9 mouse cellular contexts compared by ENCODE assay signal in genomic region chr12:65259139-65260111, GRCm38 (mm10). TPM values are rescaled to one million over a fixed set of nuclear protein-coding genes. Genes with fewer than 3 reads are reported as not detected.
DNase-seq lines count a peak whose midpoint lies in the region; ATAC-seq lines count a peak whose summit lies in the region.
"Had no signal": no experiment of that assay in that cellular context is flagged by ENCODE, and none has a peak within 500 bp of the region (broad histone marks: within the 10 kb centered on the region; RNA-seq: fewer than 3 reads in every experiment).

No protein-coding gene starts in this region.

- peak overlapping the region; percentile 29 for H3K4me2 ChIP-seq in limb, embryonic 12.5 days
- peak overlapping the region; percentile 39 for H3K4me2 ChIP-seq in forebrain, embryonic 12.5 days
- peak overlapping the region; percentile 43 for H3K4me2 ChIP-seq in hindbrain, embryonic 16.5 days (ENCODE audit: low read length)

- H3K9me3 ChIP-seq in limb, embryonic 12.5 days = 0 out of 2 replicates have a peak, but pooled peaks cover 3% of the 10 kb centered on the region
- no peaks in the 10 kb centered on the region for H3K9me3 ChIP-seq in limb, embryonic 10.5 days (replicated peaks)
- H3K9me3 ChIP-seq in forebrain, embryonic 12.5 days = no peaks in the 10 kb centered on the region
- H3K9me3 ChIP-seq in hindbrain, embryonic 16.5 days (ENCODE audit: control insufficient read depth, low read length) = no peaks in the 10 kb centered on the region; the same call in 1 of the 2 replicates

- WGBS in limb, embryonic 12.5 days = 85% methylated on average over 13 of the region's 13 CpGs
- 89% methylated on average over 13 of the region's 13 CpGs for WGBS in limb, embryonic 10.5 days
- WGBS in forebrain, embryonic 12.5 days = 72% methylated on average over 13 of the region's 13 CpGs
- WGBS in hindbrain, embryonic 16.5 days = 56% methylated on average over 13 of the region's 13 CpGs

- no peak overlapping the region for H3K4me3 ChIP-seq in limb, embryonic 12.5 days (replicated peaks)
- no peak overlapping the region for H3K4me3 ChIP-seq in limb, embryonic 10.5 days
- H3K4me3 ChIP-seq in forebrain, embryonic 12.5 days (replicated peaks) = no peak overlapping the region
- H3K4me3 ChIP-seq in hindbrain, embryonic 16.5 days (ENCODE audit: low read length) = no peak overlapping the region

- no peak overlapping the region for H3K27ac ChIP-seq in limb, embryonic 12.5 days
- no peak overlapping the region for H3K27ac ChIP-seq in limb, embryonic 10.5 days
- H3K27ac ChIP-seq in forebrain, embryonic 12.5 days = no peak overlapping the region
- H3K27ac ChIP-seq in hindbrain, embryonic 16.5 days (ENCODE audit: low read depth, low read length) = no peak overlapping the region

- H3K9ac ChIP-seq in limb, embryonic 12.5 days (replicated peaks) = no peak overlapping the region
- no peak overlapping the region for H3K9ac ChIP-seq in forebrain, embryonic 12.5 days
- no peak overlapping the region for H3K9ac ChIP-seq in hindbrain, embryonic 16.5 days (ENCODE audit: low read depth, low read length)

- H3K27me3 ChIP-seq in limb, embryonic 12.5 days = no peaks in the 10 kb centered on the region
- no peaks in the 10 kb centered on the region for H3K27me3 ChIP-seq in limb, embryonic 10.5 days (ENCODE audit: low read depth, poor library complexity, severe bottlenecking)
- no peaks in the 10 kb centered on the region for H3K27me3 ChIP-seq in forebrain, embryonic 12.5 days
- no peaks in the 10 kb centered on the region for H3K27me3 ChIP-seq in hindbrain, embryonic 16.5 days (replicated peaks; ENCODE audit: control insufficient read depth, insufficient read depth, low read length)

- no peak for DNase-seq in limb, embryonic 10.5 days (ENCODE audit: low spot score)
- peak; percentile 7 for DNase-seq in naive thymus-derived CD4-positive, alpha-beta T cell, adult 2 months (ENCODE audit: low read depth)
- DNase-seq in thymus, postnatal 14 days = no peak
- no peak for DNase-seq in ovary, adult 18-20 months (ENCODE audit: low spot score)
- DNase-seq in lung, adult 18-20 months = no peak

- ATAC-seq in limb, embryonic 12.5 days (ENCODE audit: insufficient number of reproducible peaks, insufficient read depth, low FRiP score, low TSS enrichment, low read depth) = no peak
- peak; percentile 51; the same call in 1 of the 2 replicates for ATAC-seq in forebrain, embryonic 12.5 days (ENCODE audit: low FRiP score)
- ATAC-seq in hindbrain, embryonic 16.5 days = peak; percentile 50

- H3K36me3 ChIP-seq in limb, embryonic 12.5 days = no peaks in the 10 kb centered on the region
- H3K36me3 ChIP-seq in limb, embryonic 10.5 days = no peaks in the 10 kb centered on the region
- no peaks in the 10 kb centered on the region for H3K36me3 ChIP-seq in forebrain, embryonic 12.5 days (replicated peaks)
- no peaks in the 10 kb centered on the region for H3K36me3 ChIP-seq in hindbrain, embryonic 16.5 days (ENCODE audit: control insufficient read depth, insufficient read depth, low read length)

- H3K4me1 ChIP-seq in limb, embryonic 12.5 days (replicated peaks) = no peaks in the 10 kb centered on the region
- no peaks in the 10 kb centered on the region for H3K4me1 ChIP-seq in limb, embryonic 10.5 days
- no peaks in the 10 kb centered on the region for H3K4me1 ChIP-seq in forebrain, embryonic 12.5 days
- peaks cover 4% of the 10 kb centered on the region; the same call in 1 of the 2 replicates for H3K4me1 ChIP-seq in hindbrain, embryonic 16.5 days (ENCODE audit: control insufficient read depth, insufficient read depth, low read depth, low read length)

RNA-seq across cellular contexts. Expression of gene Wdr20rt, which starts 34.1 kb away (rescaled TPM):
- not detected in 2 replicates for polyA plus RNA-seq in limb, embryonic 12.5 days (2016; fragmentation: Nextera tagmentation; extraction: Ambion mirVana)
- not detected in 2 replicates for polyA plus RNA-seq in limb, embryonic 10.5 days (2016; fragmentation: Nextera tagmentation; extraction: Ambion mirVana)
- not detected in 2 replicates for polyA plus RNA-seq in forebrain, embryonic 12.5 days (2016; fragmentation: Nextera tagmentation; extraction: Ambion mirVana)
- polyA plus RNA-seq in hindbrain, embryonic 16.5 days (2015; fragmentation: Nextera tagmentation; extraction: Ambion mirVana) = not detected in 2 replicates
- polyA plus RNA-seq: small intestine, adult 2 months had no signal
